Mouse (Mus musculus): ENCODE results near the gene Rfc5. TPM values are rescaled to one million over a fixed set of nuclear protein-coding genes. Genes with fewer than 3 reads are reported as not detected.

The Rfc5 gene
- total and polyA plus RNA-seq, 2 experiments from 2014 or later: 19.2 to 19.8 TPM

DNA sequence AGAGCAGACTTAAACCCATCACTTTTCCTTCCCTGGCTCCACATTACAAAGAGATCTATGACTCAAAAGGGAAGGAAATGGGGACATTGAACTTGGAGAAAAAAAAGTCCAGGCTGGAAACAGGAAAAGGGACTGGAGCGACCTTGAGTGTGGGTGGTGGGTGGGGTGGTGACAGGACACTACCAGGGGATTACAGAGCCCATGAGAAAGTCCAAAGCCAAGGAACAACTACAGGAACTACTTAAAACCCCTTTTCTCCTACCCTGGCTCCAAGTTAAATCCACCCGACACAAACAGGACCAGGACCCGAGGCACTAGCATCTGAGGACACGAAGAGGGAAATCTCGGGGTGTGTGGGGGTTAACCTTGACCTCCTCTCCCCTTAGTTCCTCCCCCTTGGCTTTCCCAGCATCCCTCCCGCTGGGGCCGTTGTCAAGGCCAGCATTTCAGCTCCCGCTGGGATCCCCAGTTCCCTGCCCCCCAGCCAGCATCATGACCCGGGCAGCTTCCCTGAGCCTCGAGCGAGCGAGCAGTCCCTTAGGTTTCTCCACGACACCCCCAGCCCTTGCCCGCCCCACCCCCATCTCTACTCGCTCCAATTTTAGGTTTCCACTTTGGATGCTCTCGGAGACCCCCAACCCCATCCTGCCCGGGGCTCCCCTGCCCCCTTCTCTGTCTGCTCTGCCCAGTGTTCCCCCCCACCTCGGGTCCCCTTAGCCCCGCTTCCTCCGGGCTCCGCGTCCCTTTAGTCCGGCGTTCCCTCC lies 32.3 kb downstream of the Rfc5 start:
- H3K36me3 ChIP-seq (replicated peaks; ENCODE audit: control insufficient read depth, insufficient read depth, low read length): peaks cover 8% of the 10 kb centered on the region; the same call in 1 of the 2 replicates
- H3K27ac ChIP-seq (ENCODE audit: low read depth): peak overlapping the region; percentile 93
- peak overlapping the region; percentile 92 for H3K9ac ChIP-seq (replicated peaks; ENCODE audit: low read depth, low read length)
- no peaks in the 10 kb centered on the region for H3K9me3 ChIP-seq (replicated peaks; ENCODE audit: control insufficient read depth, low read length)
- WGBS: under 1% methylated on average over 24 of the region's 24 CpGs
- H3K4me2 ChIP-seq (ENCODE audit: low read depth, low read length): peak overlapping the region; percentile 83
- ATAC-seq (ENCODE audit: insufficient read depth, low read depth) (peak; percentile 61), DNase-seq (ENCODE audit: low spot score) (peak; percentile 73)
- H3K4me1 ChIP-seq (ENCODE audit: control insufficient read depth, insufficient read depth): peaks cover 44% of the 10 kb centered on the region
- TF ChIP-seq EP300 (IDR thresholded peaks at IDR 0.05; ENCODE audit: low read depth) (no peak), CTCF (IDR thresholded peaks at IDR 0.05; ENCODE audit: low read depth) (no peak)
- peak overlapping the region; percentile 86 for H3K4me3 ChIP-seq (ENCODE audit: low read depth, low read length)
- H3K27me3 ChIP-seq (ENCODE audit: control insufficient read depth, insufficient read depth, low read length): no peaks in the 10 kb centered on the region

GRCm38 (mm10) chr5:117355648-117356303 lies 33.1 kb downstream of the Rfc5 start:
- DNase-seq (ENCODE audit: low spot score): peak; percentile 10
- H3K4me2 ChIP-seq (ENCODE audit: low read depth, low read length): peak overlapping the region; percentile 83
- no peak for ATAC-seq (ENCODE audit: insufficient read depth, low read depth)
- TF ChIP-seq EP300 (IDR thresholded peaks at IDR 0.05; ENCODE audit: low read depth) (no peak), CTCF (IDR thresholded peaks at IDR 0.05; ENCODE audit: low read depth) (0 out of 2 replicates have a peak, but pooled peaks have one; percentile 17)
- H3K4me3 ChIP-seq (ENCODE audit: low read depth, low read length): peak overlapping the region; percentile 86
- H3K27ac ChIP-seq (ENCODE audit: low read depth): peak overlapping the region; percentile 93
- H3K36me3 ChIP-seq (replicated peaks; ENCODE audit: control insufficient read depth, insufficient read depth, low read length): peaks cover 14% of the 10 kb centered on the region; the same call in 1 of the 2 replicates
- no peaks in the 10 kb centered on the region for H3K27me3 ChIP-seq (ENCODE audit: control insufficient read depth, insufficient read depth, low read length)
- H3K9ac ChIP-seq (replicated peaks; ENCODE audit: low read depth, low read length): no peak overlapping the region
- H3K9me3 ChIP-seq (replicated peaks; ENCODE audit: control insufficient read depth, low read length): no peaks in the 10 kb centered on the region
- WGBS: 36% methylated on average over 14 of the region's 14 CpGs
- peaks cover 36% of the 10 kb centered on the region for H3K4me1 ChIP-seq (ENCODE audit: control insufficient read depth, insufficient read depth)

DNA sequence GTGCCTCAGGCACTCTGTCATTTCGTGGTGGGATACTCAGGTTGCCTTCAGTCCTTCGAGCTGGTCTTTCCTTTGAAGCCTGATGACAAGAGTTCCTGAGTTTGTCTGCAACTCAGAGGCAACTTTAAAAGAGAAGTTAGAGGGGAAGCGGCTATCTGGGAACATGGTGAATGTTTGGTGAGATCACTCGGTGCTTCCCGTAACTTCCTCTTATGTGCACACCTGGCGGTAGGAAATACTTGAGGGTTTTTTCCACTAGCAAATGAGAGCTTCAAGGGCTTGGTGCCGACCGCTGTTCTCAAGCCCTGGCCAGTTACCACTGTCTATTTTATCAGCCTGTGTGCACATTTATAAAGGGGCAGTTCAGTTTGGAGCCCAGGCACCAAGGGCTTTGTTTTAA lies 34.7 kb downstream of the Rfc5 start:
- H3K4me3 ChIP-seq (ENCODE audit: low read depth, low read length): no peak overlapping the region
- DNase-seq (ENCODE audit: low spot score) (no peak), ATAC-seq (ENCODE audit: insufficient read depth, low read depth) (no peak)
- whole genome bisulfite sequencing: 60% methylated on average over 8 of the region's 8 CpGs
- TF ChIP-seq EP300 (IDR thresholded peaks at IDR 0.05; ENCODE audit: low read depth) (no peak), CTCF (IDR thresholded peaks at IDR 0.05; ENCODE audit: low read depth) (no peak)
- no peak overlapping the region for H3K4me2 ChIP-seq (ENCODE audit: low read depth, low read length)
- no peaks in the 10 kb centered on the region for H3K27me3 ChIP-seq (ENCODE audit: control insufficient read depth, insufficient read depth, low read length)
- H3K9me3 ChIP-seq (replicated peaks; ENCODE audit: control insufficient read depth, low read length): no peaks in the 10 kb centered on the region
- no peak overlapping the region for H3K9ac ChIP-seq (replicated peaks; ENCODE audit: low read depth, low read length)
- no peak overlapping the region for H3K27ac ChIP-seq (ENCODE audit: low read depth)
- H3K4me1 ChIP-seq (ENCODE audit: control insufficient read depth, insufficient read depth): peaks cover 19% of the 10 kb centered on the region
- H3K36me3 ChIP-seq (replicated peaks; ENCODE audit: control insufficient read depth, insufficient read depth, low read length): peaks cover 14% of the 10 kb centered on the region; the same call in 1 of the 2 replicates

DNA sequence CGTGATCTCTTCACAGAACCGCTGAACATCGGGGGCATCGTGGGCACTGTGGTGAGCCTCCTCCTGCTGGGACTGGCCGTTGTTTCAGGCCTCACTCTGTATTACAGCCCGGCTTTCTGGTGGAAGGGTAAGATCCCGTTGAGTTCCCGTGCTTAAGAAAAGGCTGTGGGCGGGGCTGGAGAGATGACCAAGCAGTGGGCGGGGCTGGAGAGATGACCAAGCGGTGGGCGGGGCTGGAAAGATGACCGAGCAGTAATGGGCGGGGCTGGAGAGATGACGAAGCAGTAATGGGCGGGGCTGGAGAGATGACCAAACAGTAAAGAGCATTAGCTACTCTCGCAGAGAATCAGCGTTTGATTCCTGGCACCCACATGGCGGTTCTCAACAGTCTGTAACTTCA lies 40.6 kb downstream of the Rfc5 start:
- Histone ChIP-seq H3K27ac (ENCODE audit: low read depth) (no peak overlapping the region), H3K4me3 (ENCODE audit: low read depth, low read length) (no peak overlapping the region), H3K4me1 (ENCODE audit: control insufficient read depth, insufficient read depth) (no peaks in the 10 kb centered on the region), H3K9me3 (replicated peaks; ENCODE audit: control insufficient read depth, low read length) (no peaks in the 10 kb centered on the region), H3K4me2 (ENCODE audit: low read depth, low read length) (no peak overlapping the region), H3K9ac (replicated peaks; ENCODE audit: low read depth, low read length) (no peak overlapping the region), H3K27me3 (ENCODE audit: control insufficient read depth, insufficient read depth, low read length) (no peaks in the 10 kb centered on the region), H3K36me3 (replicated peaks; ENCODE audit: control insufficient read depth, insufficient read depth, low read length) (peaks cover 22% of the 10 kb centered on the region; the same call in 1 of the 2 replicates)
- DNase-seq (ENCODE audit: low spot score) (no peak), ATAC-seq (ENCODE audit: insufficient read depth, low read depth) (no peak; the same call in 1 of the 2 replicates)
- WGBS: 42% methylated on average over 17 of the region's 19 CpGs
- TF ChIP-seq CTCF (IDR thresholded peaks at IDR 0.05; ENCODE audit: low read depth) (no peak), EP300 (IDR thresholded peaks at IDR 0.05; ENCODE audit: low read depth) (no peak)

- no peak overlapping the region for H3K4me2 ChIP-seq (ENCODE audit: low read depth, low read length)
- no peaks in the 10 kb centered on the region for H3K9me3 ChIP-seq (replicated peaks; ENCODE audit: control insufficient read depth, low read length)
- DNase-seq (ENCODE audit: low spot score): no peak
These were observed 41.0 kb downstream of the Rfc5 start for GRCm38 (mm10) chr5:117347838-117348237.

More at GRCm38 (mm10) chr5:117347838-117348237, 41.0 kb downstream of the Rfc5 start:
- Histone ChIP-seq H3K27me3 (ENCODE audit: control insufficient read depth, insufficient read depth, low read length) (no peaks in the 10 kb centered on the region), H3K4me3 (ENCODE audit: low read depth, low read length) (no peak overlapping the region), H3K4me1 (ENCODE audit: control insufficient read depth, insufficient read depth) (no peaks in the 10 kb centered on the region), H3K36me3 (replicated peaks; ENCODE audit: control insufficient read depth, insufficient read depth, low read length) (peaks cover 21% of the 10 kb centered on the region; the same call in 1 of the 2 replicates), H3K27ac (ENCODE audit: low read depth) (no peak overlapping the region), H3K9ac (replicated peaks; ENCODE audit: low read depth, low read length) (no peak overlapping the region)
- 93% methylated on average over 2 of the region's 2 CpGs for WGBS
- ATAC-seq (ENCODE audit: insufficient read depth, low read depth): no peak
- TF ChIP-seq EP300 (IDR thresholded peaks at IDR 0.05; ENCODE audit: low read depth) (no peak), CTCF (IDR thresholded peaks at IDR 0.05; ENCODE audit: low read depth) (no peak)

Measured in heart, postnatal 0 days (tissue).